Mouse (Mus musculus): ENCODE measurements around the gene Kalrn.
A peak's percentile ranks its signal among the peaks of the same experiment; 100 is the strongest.

The Kalrn gene

DNA sequence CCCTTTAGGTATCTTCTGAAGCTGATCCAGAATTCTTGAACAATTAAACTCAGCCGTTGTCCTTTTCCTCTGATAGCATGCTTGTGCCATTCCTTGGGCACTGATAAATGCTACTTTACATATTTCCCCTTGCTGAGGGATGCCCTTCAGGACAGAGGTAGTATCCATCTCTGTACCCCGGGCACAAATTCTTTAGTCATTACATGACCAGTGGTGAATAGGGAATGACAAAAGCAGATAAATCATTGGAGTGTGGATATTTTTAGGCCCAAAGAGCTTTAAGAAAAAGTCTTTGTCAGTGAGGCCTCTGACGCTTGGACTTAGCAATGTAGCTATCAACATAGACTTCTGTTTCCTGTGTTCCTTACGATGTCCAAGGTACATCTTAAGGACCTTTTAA lies 507.0 kb downstream of the Kalrn start:
- no peak for DNase-seq

DNA sequence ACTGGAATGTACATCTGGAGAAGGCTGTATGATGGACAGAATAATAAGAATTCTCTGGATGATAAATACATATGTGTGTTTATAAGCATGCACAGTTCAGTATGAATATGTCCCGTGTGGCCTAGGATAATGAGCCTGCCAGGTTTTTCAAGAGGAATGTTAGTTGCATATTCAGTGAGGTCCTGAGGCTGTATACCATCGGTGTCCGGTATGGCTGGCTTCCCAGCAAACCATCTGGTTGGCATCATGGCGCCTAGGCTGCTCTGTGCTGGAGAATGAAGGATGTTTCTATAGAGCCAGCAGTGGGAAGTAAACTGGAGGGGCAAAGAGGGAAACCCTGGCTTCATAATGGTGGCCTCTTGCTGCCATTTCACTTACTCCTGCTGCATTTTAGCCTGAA lies 510.0 kb downstream of the Kalrn start:
- peak; percentile 41 to 46 for DNase-seq

DNA sequence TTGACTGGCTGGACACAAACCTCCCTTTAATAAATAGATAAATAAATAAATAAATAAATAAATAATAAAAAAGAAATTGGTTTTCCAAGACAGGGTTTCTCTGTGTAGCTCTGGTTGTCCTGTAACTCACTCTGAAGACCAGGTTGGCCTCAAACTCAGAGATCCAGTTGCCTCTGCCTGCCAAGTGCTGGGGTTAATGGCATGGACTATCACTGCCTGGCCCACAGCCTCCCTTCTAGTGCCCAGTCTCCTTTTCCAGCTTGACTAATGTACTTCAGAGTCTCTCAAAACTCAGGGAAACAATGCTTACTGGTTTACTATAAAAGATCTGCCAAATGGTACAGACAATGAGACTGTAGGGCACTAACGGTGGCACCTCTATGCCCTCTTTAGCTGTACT lies 511.7 kb downstream of the Kalrn start:
- no peak for DNase-seq

DNA sequence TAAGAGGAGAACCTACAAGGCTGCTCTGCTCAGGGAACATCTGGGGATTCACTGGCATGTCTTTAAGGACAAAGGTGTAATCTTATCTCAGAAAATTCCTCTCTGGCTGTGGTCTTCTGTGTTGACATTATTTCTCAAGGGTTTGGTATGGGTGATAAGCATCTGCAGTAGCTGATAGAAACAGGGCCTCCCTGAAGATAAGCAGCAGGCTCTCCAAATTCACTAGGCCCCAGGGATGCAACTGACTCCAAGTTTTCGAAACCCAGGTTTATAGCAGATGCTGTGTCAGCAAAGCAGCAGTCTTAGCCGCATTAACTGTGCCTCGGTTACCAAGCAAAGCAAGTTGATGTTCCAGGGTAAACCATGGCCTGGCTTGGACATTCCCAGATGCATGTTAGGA lies 514.7 kb downstream of the Kalrn start:
- no peak for DNase-seq

DNA sequence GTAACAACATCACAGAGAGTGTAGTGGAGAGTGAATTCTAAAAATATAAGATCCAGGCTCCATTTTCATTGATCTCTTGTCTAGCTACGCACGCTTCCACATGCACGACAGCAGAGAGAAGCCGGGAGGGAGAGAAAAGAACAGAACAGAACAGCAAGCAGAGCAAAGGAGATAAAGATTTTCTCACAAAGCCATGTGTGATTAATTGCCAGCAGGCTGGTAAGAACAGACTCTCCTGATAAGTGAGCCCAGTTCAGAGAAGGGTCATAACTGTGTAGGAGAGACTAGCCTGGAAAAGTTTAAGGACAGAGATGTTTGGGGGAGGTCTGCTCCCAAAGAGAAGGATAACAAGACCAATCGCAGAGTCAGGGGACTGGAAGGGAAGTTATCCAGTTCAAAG lies 515.9 kb downstream of the Kalrn start:
- DNase-seq: no peak

DNA sequence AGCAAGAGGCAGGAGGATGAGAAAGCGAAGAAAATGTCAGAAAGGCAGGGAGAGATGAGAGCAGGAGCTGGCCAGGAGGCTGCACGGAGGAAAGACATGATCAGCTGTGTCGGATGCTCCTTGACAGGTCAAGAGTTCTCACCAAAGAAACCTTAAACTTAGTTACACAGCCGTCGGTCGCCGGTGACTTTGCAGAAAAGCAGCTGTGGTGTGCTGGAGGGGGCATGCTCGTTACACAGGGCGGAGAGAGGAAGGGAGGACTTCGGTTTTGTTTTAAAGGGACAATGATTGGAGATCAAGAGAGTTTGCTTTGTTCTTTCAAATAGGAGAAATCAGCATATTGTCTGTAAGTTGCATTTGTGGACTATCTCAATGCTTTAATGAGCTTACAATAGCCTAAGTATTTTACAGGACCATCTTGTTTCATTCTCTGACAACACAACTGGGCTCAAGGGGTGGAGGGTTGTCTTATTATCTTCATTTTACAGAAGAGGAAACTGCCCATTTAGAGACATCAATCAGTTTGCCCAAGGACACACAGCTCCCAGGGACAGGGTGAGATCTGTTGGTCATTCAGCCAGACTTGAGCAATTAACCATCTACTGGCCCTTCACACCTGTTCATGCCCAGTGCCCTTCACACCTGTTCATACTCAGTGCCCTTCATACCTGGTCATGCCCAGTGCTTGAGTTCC lies 516.8 kb downstream of the Kalrn start:
- no peak for DNase-seq

DNA sequence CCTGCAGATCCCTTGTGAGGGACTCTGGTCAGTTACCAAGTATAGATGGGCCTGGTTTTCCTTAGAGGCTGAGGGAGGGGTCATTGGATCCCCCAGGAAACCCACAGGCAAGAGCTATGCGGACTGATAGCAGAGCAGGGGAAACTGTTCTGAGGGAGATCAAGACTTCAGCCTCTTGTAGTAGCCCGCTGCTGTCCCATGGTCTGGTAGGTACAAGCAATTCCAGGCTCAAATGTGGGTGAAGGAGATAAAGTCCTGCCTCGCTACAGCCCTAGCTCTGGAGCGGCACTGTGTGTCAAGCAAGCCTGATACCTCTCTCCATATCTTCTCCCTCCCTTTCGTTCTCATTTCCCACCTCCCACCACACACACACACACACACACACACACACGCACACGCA lies 523.2 kb downstream of the Kalrn start:
- DNase-seq: no peak

DNA sequence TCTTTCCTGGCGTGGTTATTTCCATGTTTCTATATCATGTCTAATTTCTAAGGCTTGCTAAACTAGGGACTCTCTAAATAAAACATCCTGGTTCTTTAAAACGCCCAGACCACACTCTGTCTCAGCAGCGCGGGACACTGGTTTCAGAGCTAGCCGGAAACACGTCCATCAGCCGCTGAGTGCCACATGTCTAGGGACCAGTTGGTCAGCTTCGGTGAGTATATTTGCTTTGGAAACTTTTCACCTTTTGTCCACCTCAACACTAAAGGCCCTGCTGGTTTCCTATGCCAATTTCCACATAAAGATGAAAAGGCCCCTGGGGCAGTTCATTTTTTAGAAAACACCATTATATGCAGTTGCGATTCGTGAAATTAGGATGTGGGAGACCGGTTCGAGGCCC lies 524.0 kb downstream of the Kalrn start:
- DNase-seq: no peak

DNA sequence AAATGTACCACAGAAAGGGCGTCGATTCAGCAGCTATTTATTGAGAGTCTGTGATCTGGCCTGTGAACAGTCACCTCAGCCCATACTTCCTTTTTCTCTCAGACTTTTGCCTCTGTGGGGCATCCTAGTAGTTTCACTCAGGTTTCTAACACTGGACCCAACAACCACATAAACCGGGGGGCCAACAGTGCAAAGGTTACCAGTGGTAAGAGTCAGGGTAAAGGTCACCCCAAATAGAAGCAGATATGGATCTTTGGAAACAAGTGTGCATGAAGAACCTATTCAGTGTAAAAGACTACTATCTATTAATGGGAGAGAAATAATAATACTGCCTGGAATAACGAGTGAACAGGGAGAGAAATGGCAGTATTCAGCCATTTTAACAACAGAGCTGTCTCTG lies 525.1 kb downstream of the Kalrn start:
- no peak for DNase-seq

DNA sequence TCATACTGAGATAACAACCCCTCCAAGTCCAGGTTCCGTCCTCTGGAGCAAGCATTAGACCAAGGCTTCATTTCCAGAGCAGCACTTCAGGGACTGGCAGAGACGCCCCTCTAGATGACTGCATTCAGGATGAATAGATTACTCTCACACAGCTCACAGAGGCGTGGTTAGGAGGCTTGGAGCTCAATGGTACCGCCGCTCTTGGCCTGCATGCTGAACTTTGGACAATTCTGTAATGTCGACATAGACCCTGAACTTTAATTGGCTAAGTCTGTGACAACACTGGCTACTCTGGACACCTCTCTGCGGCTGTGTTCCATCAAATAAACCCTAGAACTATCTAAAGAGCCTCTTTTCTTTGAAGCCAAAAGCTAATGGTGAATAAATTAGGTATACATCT lies 525.8 kb downstream of the Kalrn start:
- no peak for DNase-seq

DNA sequence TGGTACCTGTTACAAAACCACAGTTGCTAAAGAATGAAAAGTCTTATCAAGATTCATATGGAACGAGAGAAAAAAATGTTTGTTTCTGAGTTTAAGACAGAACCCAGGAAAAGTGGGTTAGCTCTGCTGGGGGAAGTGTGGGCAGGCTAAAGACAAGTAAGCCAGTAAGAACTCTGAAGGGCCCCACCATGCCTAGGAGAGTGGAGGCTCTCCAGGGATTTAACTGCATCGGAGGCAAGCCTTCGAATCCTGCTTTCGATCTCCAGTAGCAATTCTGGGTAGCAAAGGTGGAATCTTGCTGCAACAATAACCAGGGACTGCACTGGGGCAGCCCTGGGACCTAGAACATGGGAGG lies 526.3 kb downstream of the Kalrn start:
- no peak for DNase-seq

DNA sequence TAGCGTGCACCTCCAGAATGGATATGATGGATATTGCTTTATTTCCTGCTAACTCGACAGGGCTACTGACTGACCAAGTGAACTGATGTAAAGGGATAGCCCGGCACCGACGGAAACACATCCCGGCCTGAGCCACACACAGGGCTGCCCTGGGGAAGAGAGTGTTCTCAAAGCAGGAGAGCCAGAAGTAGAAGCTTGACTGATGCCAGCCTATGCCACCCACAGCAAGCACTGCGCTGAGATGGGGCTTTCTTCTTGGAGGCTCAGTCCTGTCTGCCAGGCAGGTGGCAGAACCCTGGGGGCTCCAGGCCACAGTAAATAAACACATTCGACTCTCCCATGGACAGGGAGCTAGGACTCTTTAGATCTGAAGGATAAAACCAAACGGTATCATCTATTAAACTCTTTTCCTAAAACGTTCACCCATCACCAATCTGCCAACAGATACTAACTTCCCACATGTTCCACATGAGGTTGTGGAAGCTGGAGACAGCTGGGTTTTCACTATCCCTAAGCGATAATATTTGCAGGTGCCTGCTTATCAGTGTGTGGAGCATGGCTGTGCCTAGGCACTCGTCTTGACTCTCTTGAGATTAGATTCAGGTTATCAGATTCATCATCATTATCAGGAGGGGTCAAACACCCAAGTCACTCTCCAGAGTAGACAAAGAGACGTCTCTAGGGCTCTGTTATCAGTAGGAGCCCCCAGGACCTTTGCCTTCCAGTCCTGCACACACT lies 526.9 kb downstream of the Kalrn start:
- DNase-seq: no peak

DNA sequence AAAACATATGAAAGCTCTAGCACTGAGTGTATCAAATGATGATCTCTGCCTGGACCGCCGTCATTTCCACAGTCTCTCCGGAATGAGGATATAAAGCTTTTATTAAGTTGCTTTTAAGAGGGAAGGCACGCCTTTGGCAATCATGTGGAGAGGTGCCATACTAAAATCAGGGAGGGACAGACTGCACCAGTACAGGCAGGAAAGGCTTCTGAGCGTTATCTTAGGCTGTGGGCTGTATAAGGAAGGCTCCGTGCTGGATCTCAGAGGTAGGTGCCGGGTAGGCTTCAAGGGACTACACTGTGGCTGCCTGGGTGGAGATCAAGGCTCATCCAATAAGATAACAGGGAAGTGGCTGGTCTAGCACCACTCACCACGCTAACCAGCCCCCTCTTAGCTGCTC lies 528.8 kb downstream of the Kalrn start:
- DNase-seq: no peak

DNA sequence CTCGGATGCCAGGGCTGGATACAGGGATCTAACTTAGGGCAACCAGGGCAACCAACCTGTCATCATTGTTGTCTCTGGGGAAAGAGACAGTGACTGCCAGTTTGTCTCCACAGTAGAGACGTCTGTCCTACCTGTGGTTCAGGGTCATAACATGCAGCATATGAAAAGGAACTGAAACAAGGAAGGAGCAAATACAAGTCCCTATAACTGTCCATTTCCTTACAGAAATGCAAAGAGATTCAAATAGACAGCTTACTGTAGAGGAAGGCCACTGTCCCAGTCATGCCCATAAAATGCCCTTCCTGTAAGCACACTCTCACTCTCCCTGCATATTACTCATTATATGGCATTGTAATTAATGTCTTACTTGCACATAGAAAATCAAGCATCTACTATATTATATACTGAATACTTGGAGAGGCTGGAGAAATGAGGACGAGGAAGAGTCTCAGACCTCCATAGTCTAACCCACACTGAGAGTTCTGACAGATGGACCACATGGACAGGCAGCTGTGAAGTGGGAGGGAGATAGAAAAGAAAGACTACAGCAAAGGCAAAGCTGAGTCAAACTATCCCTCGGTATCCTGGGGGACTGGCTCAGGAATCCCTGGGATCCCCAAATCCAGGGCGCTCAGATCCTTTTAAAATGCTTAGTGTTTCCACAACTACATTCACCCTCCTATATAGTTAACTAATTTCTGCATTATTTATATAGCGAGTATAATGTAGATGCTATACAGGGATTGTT lies 530.1 kb downstream of the Kalrn start:
- DNase-seq: no peak

DNA sequence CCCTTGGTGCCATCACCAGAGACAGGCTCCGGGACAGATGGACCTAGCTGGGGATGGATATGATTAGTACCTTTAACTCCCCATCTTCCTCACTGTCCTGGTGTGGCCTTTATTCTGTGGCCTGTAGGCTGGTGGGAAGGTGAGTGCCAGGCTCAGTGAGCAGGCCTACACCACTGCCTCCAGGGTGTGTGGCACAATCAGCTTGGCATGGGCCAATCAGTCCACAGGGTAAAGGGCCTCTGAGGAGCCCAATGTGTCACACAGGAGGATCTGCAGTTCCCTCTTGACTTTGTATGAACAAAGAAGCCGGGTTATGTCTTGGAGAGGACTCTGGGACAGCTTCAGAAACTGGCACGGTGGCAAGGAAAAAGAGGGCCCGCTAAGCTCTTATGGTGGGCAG lies 530.7 kb downstream of the Kalrn start:
- DNase-seq: no peak

DNA sequence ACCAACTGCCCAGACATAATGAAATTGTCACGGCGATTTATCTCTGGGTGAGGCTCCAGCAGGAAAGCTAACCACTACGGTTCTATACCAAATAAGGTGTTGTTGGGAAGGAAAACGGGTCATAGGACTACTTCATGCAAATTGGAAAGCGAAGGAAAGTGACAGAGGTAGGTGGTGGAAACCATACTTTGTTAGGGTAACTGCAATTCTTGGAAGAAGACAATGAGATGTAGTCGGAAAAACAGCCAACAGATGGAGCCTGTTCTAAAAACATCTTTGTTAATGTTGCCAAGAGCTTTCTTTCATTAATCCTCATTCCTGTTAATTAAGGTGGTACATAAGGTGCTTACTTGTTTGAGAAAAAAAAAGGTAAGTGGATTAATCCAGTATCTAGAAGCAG lies 533.1 kb downstream of the Kalrn start:
- DNase-seq: no peak

DNA sequence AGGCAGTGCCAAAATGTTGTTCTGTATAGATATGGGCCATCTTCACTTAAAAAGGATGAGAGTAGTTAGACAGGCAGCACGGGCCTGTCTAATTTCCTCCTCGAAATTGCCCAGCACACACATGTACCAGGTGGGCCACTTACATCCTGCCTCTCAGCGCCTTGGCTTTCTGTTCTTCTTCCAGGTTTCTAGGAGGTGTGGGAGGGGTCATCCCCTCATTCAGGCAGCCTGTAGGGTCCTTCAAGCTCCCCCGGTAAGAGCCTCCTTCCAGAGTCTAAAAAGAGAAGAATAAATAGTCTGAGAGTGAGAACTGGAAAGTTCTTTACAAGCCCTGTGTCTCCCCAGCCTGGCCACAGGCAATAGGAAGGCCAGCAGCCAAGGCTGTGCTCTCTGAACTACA lies 533.6 kb downstream of the Kalrn start:
- no peak for DNase-seq

DNA sequence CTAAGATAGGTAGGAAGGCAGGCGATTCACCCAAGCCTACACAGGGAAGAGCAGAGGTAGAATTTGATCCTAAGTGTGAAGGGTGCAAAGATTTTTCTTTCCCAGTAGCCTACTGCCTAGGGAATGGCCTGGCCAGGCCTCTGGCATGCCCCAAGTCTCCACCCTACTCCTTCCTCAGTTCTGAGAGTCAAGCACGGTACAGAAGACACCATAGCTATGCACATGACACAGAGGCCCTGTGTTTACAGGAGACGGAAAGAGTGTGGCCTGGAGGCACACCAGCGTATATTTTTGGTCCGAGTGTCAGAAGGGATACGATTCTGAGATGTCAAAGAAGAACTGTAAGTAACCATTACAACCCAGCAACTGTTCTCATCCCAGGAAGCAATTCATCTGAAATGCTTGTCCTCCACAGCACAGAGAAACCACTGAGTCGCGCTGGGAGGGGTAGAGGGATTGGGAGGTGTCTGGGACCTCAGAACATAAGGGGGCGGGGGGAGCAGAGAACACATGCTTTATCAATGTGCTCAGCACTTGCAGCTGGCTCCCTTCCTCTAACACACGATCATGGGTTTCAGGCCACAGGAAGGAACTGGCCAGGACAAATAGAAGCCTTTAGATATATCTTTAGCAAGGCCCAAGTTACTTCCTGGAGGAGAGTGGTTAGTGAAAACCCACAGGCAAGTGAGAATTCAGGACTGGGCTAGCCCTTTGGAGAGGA lies 536.8 kb downstream of the Kalrn start:
- DNase-seq: no peak

DNA sequence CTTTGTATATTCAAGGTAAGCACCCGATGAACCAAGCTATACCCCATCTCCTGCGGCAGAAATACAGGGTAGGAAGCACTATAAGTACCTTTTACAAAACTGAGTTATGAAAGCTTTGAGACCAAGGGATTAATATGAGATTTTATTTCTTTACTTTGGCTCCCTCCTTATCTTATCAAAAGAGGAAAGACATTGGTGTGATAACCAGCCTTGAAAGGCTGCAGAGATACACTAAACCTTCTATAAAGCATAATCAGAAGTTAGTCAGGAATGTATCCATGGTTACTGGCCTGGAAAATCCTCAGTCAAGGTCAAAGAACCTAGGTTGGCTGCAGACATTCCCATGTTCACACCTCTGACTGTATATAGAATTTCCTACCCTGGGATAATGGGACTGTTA lies 537.6 kb downstream of the Kalrn start:
- no peak for DNase-seq

DNA sequence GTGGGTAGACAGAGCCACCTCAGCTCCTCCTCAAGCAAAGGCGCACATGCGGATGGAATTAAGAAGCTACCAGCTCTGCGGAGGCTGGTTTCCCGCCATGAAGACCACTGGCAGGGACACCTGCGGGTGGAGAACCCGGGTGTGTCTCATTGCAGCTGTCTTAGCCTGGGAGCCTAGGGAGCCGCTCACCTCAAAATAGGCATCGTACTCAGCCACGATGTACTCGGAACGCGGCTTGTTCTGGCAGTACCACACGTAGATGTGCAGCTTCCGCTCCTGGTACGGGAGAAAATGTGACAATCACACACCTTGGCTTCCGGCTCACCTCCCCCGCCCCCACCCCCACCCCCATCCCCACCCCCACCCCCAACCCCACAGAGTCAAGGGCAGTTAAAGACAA lies 539.1 kb downstream of the Kalrn start:
- no peak for DNase-seq

DNA sequence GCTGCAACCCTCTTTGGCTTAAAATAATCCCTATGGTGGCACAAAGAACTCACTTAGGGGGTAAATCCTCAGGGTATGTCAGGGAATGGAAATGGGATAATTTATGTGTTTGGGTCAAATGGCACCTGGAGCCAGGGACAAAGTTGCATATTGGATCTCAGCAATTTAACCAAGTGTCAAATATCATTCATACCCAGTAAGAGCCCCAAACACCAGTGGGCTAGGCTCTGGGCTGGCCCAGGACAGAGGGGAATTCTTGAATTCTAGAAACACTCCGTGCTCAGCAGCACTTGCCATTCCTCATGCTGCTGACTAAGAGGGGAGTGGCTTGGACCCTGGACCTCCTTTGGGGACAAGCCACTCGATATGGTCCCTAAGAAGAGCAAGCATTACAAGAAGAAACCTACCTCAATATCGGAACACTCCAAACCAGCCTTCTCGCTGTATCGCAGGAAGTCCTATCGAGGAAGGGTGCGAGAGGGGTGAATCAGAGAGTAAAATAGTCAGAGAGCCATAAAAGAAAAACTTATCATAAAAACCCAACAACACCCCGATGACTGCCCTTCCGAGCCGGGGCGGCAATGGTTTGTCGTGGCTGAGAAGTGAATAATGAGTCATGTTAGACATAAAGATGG lies 541.2 kb downstream of the Kalrn start:
- no peak for DNase-seq

DNA sequence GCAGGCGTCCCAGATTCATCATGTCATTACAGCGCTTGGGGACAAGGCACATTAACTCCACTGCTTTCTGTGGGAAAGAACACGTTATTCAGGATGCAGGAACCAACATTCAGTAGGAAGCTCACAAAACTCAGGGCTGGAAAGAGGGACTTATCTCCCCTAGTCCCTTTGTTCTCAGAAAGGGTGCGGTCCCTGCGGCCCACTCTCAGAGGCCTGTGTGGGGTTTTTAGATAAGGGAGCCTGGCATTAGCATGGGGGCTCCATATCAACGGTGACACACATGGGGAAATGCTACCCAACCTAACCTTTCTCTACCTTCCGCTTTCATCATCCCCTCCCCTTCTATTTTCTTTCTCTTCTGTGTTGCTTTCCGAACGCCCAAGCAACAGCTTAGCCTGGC lies 541.8 kb downstream of the Kalrn start:
- no peak for DNase-seq

DNA sequence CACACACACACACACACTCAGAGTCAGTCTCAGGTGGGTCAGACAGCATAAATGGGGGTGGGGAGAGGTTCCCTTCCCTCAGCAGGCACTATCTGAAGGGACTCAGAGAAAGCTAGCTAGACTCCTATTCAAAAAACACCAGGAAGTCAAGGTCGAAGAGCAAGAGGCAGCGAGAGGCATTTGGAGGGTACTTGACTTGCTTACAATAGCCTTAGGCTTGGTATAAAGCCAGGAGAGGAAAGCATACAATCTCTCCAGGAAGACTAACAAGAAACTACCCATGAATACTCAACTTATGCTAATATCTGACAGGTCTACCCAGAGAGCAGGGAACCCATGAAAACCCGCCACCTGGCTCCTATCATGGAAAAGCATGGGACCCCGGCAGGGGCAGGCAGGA lies 543.0 kb downstream of the Kalrn start:
- DNase-seq: no peak

All from cerebellum, postnatal 36 days (tissue).